In genomic region chr11:100414914-100415822, GRCm38 (mm10) we compare ENCODE assay signal across 7 mouse cellular contexts. TPM values are rescaled to one million over a fixed set of nuclear protein-coding genes. Genes with fewer than 3 reads are reported as not detected.
DNase-seq lines count a peak whose midpoint lies in the region; ATAC-seq and TF ChIP-seq lines count a peak whose summit lies in the region.

Gene Fkbp10, plus strand, starts transcription at chr11:100415697.

- no peaks in the 10 kb centered on the region for H3K9me3 ChIP-seq in E14TG2a.4 (ENCODE audit: low read length)
- H3K9me3 ChIP-seq in forebrain, embryonic 10.5 days, result no peaks in the 10 kb centered on the region
- H3K9me3 ChIP-seq in heart, postnatal 0 days (replicated peaks; ENCODE audit: control insufficient read depth, low read length), result no peaks in the 10 kb centered on the region
- no peaks in the 10 kb centered on the region for H3K9me3 ChIP-seq in limb, embryonic 12.5 days

- peak within 1 kb of the TSS; percentile 91 for H3K27ac ChIP-seq in forebrain, embryonic 10.5 days
- peak within 1 kb of the TSS; percentile 94 for H3K27ac ChIP-seq in heart, postnatal 0 days (ENCODE audit: low read depth)
- peak within 1 kb of the TSS; percentile 97 for H3K27ac ChIP-seq in limb, embryonic 12.5 days

- WGBS in forebrain, embryonic 10.5 days, result 1% methylated on average over 31 of the region's 31 CpGs
- WGBS in heart, postnatal 0 days, result under 1% methylated on average over 28 of the region's 31 CpGs
- WGBS in limb, embryonic 12.5 days, result under 1% methylated on average over 28 of the region's 31 CpGs

- H3K4me1 ChIP-seq in E14TG2a.4 (replicated peaks; ENCODE audit: low read depth, low read length), result peaks cover 69% of the 10 kb centered on the region
- peaks cover 51% of the 10 kb centered on the region for H3K4me1 ChIP-seq in forebrain, embryonic 10.5 days
- H3K4me1 ChIP-seq in heart, postnatal 0 days (ENCODE audit: control insufficient read depth, insufficient read depth), result peaks cover 25% of the 10 kb centered on the region
- H3K4me1 ChIP-seq in limb, embryonic 12.5 days (replicated peaks), result peaks cover 42% of the 10 kb centered on the region

- H3K4me3 ChIP-seq in E14TG2a.4 (replicated peaks; ENCODE audit: low read length) (peak within 1 kb of the TSS; percentile 81), myocyte (peak within 1 kb of the TSS; percentile 61)
- H3K4me3 ChIP-seq in forebrain, embryonic 10.5 days, result peak within 1 kb of the TSS; percentile 74
- peak within 1 kb of the TSS; percentile 72 for H3K4me3 ChIP-seq in heart, postnatal 0 days (ENCODE audit: low read depth, low read length)
- H3K4me3 ChIP-seq in limb, embryonic 12.5 days (replicated peaks), result peak within 1 kb of the TSS; percentile 77

- peak; percentile 96 for TF ChIP-seq POLR2A in myocyte (IDR thresholded peaks at IDR 0.05; ENCODE audit: insufficient read length, low read depth)

- peak; percentile 34 for ATAC-seq in heart, postnatal 0 days (ENCODE audit: insufficient read depth, low read depth)
- ATAC-seq in limb, embryonic 12.5 days (ENCODE audit: insufficient number of reproducible peaks, insufficient read depth, low FRiP score, low TSS enrichment, low read depth), result peak; percentile 61

- DNase-seq in R1 (ENCODE audit: low read depth, low spot score) (peak; percentile 67), MN1 (ENCODE audit: low spot score) (no peak)
- DNase-seq in forebrain, embryonic 10.5 days (ENCODE audit: extremely low spot score, low spot score), result peak; percentile 57
- DNase-seq in heart, postnatal 0 days (ENCODE audit: low spot score), result peak; percentile 79

- H3ac ChIP-seq in myocyte (ENCODE audit: control insufficient read depth, insufficient read length), result peak within 1 kb of the TSS; percentile 87

- H3K9ac ChIP-seq in heart, postnatal 0 days (replicated peaks; ENCODE audit: low read depth, low read length), result peak within 1 kb of the TSS; percentile 67
- peak within 1 kb of the TSS; percentile 87 for H3K9ac ChIP-seq in limb, embryonic 12.5 days (replicated peaks)

- TF ChIP-seq EP300 in heart, postnatal 0 days (IDR thresholded peaks at IDR 0.05; ENCODE audit: low read depth), result no peak

- no peak for TF ChIP-seq CTCF in E14TG2a.4 (conservative IDR thresholded peaks at IDR 0.05; ENCODE audit: low read length)
- no peak for TF ChIP-seq CTCF in heart, postnatal 0 days (IDR thresholded peaks at IDR 0.05; ENCODE audit: low read depth)

- peaks cover 74% of the 10 kb centered on the region for H3K79me2 ChIP-seq in myocyte (ENCODE audit: control insufficient read depth, insufficient read depth)

- H3K36me3 ChIP-seq in E14TG2a.4 (ENCODE audit: insufficient read depth, low read length), result peaks cover 16% of the 10 kb centered on the region
- peaks cover 6% of the 10 kb centered on the region for H3K36me3 ChIP-seq in forebrain, embryonic 10.5 days (replicated peaks)
- H3K36me3 ChIP-seq in heart, postnatal 0 days (replicated peaks; ENCODE audit: control insufficient read depth, insufficient read depth, low read length), result peaks cover 6% of the 10 kb centered on the region; the same call in 1 of the 2 replicates
- H3K36me3 ChIP-seq in limb, embryonic 12.5 days, result peaks cover 28% of the 10 kb centered on the region
- peaks cover 8% of the 10 kb centered on the region for H3K36me3 ChIP-seq in myocyte (ENCODE audit: control insufficient read depth, insufficient read depth)

- H3K4me2 ChIP-seq in heart, postnatal 0 days (ENCODE audit: low read depth, low read length), result peak within 1 kb of the TSS; percentile 79
- H3K4me2 ChIP-seq in limb, embryonic 12.5 days, result peak within 1 kb of the TSS; percentile 86
- peak within 1 kb of the TSS; percentile 99 for H3K4me2 ChIP-seq in myocyte (ENCODE audit: low read depth)

- H3K27me3 ChIP-seq in E14TG2a.4 (ENCODE audit: insufficient read depth, low read length) (peaks cover 50% of the 10 kb centered on the region), myocyte (ENCODE audit: control insufficient read depth, insufficient read depth, insufficient read length) (no peaks in the 10 kb centered on the region)
- peaks cover 51% of the 10 kb centered on the region for H3K27me3 ChIP-seq in forebrain, embryonic 10.5 days (ENCODE audit: poor library complexity, severe bottlenecking)
- H3K27me3 ChIP-seq in heart, postnatal 0 days (ENCODE audit: control insufficient read depth, insufficient read depth, low read length), result no peaks in the 10 kb centered on the region
- no peaks in the 10 kb centered on the region for H3K27me3 ChIP-seq in limb, embryonic 12.5 days

TF ChIP-seq in myocyte, 11 proteins besides CTCF, POLR2A, EP300 and RAD21:
- no peak for TF ChIP-seq MAX (IDR thresholded peaks at IDR 0.05; ENCODE audit: low read depth)
- TF ChIP-seq CEBPB (IDR thresholded peaks at IDR 0.05; ENCODE audit: insufficient read depth, poor library complexity, severe bottlenecking), result no peak
- peak; percentile 93 for TF ChIP-seq POLR2AphosphoS2 (IDR thresholded peaks at IDR 0.05; ENCODE audit: insufficient read length, low read depth)
- no peak for TF ChIP-seq MYOG (IDR thresholded peaks at IDR 0.05; ENCODE audit: control insufficient read depth in 1 of 3, insufficient read depth in 1 of 3, insufficient read length in 2 of 3, low read depth in 2 of 3)

RNA-seq across cellular contexts. Expression of gene Fkbp10, which starts in this region (rescaled TPM):
- polyA plus RNA-seq in forebrain, embryonic 10.5 days (2016; fragmentation: Nextera tagmentation; extraction: Ambion mirVana), result 37.5 and 37.6 TPM in 2 replicates
- total RNA-seq in heart, postnatal 0 days (2014; rRNA removed; ENCODE audit: low replicate concordance), result 106 and 114 TPM in 2 replicates
- 93.0 and 95.9 TPM in 2 replicates for polyA plus RNA-seq in heart, postnatal 0 days (2015; fragmentation: Nextera tagmentation; extraction: Ambion mirVana)
- 101 and 118 TPM in 2 replicates for polyA plus RNA-seq in limb, embryonic 12.5 days (2016; fragmentation: Nextera tagmentation; extraction: Ambion mirVana)
- 162 TPM for polyA plus RNA-seq in myocyte (2012; fragmentation: generic; extraction: Trizol)
